ENCODE assay signal across 8 mouse cellular contexts in genomic region chr8:72136302-72136978, GRCm38 (mm10). TPM values are rescaled to one million over a fixed set of nuclear protein-coding genes. Genes with fewer than 3 reads are reported as not detected.
DNase-seq lines count a peak whose midpoint lies in the region; ATAC-seq and TF ChIP-seq lines count a peak whose summit lies in the region.

No protein-coding gene starts in this region.

- peaks cover 2% of the 10 kb centered on the region; the same call in 1 of the 2 replicates for H3K4me1 ChIP-seq in cortical plate, adult 2 months (ENCODE audit: control insufficient read depth, insufficient read depth, low read length)
- H3K4me1 ChIP-seq in liver, postnatal 0 days (ENCODE audit: insufficient read depth): peaks cover 21% of the 10 kb centered on the region
- 0 out of 2 replicates have a peak, but pooled peaks cover 4% of the 10 kb centered on the region for H3K4me1 ChIP-seq in neural tube, embryonic 12.5 days

- H3K27me3 ChIP-seq in liver, postnatal 0 days (ENCODE audit: insufficient read depth, low read length): 0 out of 2 replicates have a peak, but pooled peaks cover 9% of the 10 kb centered on the region
- no peaks in the 10 kb centered on the region for H3K27me3 ChIP-seq in neural tube, embryonic 12.5 days (replicated peaks)

- TF ChIP-seq POLR2A in cortical plate, adult 2 months (IDR thresholded peaks at IDR 0.05; ENCODE audit: extremely low read depth, insufficient read depth, low read length): no peak

- peak overlapping the region; percentile 89 for H3K27ac ChIP-seq in cortical plate, adult 2 months (ENCODE audit: insufficient read depth, low read length)
- H3K27ac ChIP-seq in liver, postnatal 0 days (ENCODE audit: low read depth): peak overlapping the region; percentile 90
- peak overlapping the region; percentile 90 for H3K27ac ChIP-seq in neural tube, embryonic 12.5 days

- peak overlapping the region; percentile 78 for H3K4me2 ChIP-seq in liver, postnatal 0 days (ENCODE audit: low read depth, low read length)
- peak overlapping the region; percentile 75 for H3K4me2 ChIP-seq in neural tube, embryonic 12.5 days (replicated peaks)

- no peaks in the 10 kb centered on the region for H3K9me3 ChIP-seq in liver, postnatal 0 days (ENCODE audit: low read length)
- H3K9me3 ChIP-seq in neural tube, embryonic 12.5 days: no peaks in the 10 kb centered on the region

- no peak for TF ChIP-seq CTCF in cortical plate, adult 2 months (IDR thresholded peaks at IDR 0.05; ENCODE audit: extremely low read depth, insufficient read depth, low read length)
- TF ChIP-seq CTCF in liver, postnatal 0 days (IDR thresholded peaks at IDR 0.05; ENCODE audit: low read depth): no peak

- peak; percentile 14 to 35 for DNase-seq in layer of hippocampus, postnatal 14 days (ENCODE audit: low spot score in 2 of 2)
- no peak for DNase-seq in layer of hippocampus, adult 8-10 months (ENCODE audit: low spot score in 2 of 2)
- peak; percentile 84 to 92 for DNase-seq in heart, adult 18-20 months
- DNase-seq in kidney, adult 11 months: peak; percentile 72
- peak; percentile 55 for DNase-seq in liver, postnatal 0 days
- peak; percentile 70 for DNase-seq in testis, postnatal 14 days (ENCODE audit: low spot score)

- TF ChIP-seq EP300 in liver, postnatal 0 days (IDR thresholded peaks at IDR 0.05; ENCODE audit: low read depth): 0 out of 2 replicates have a peak, but pooled peaks have one; percentile 24

- peak overlapping the region; percentile 76 for H3K9ac ChIP-seq in liver, postnatal 0 days (replicated peaks)
- H3K9ac ChIP-seq in neural tube, embryonic 12.5 days: peak overlapping the region; percentile 91

- peaks cover 20% of the 10 kb centered on the region for H3K36me3 ChIP-seq in liver, postnatal 0 days (replicated peaks; ENCODE audit: insufficient read depth, low read length)
- H3K36me3 ChIP-seq in neural tube, embryonic 12.5 days: peaks cover 31% of the 10 kb centered on the region

- WGBS in liver, postnatal 0 days (ENCODE audit: insufficient replicate concordance): 1% methylated on average over 18 of the region's 18 CpGs
- under 1% methylated on average over 18 of the region's 18 CpGs for WGBS in neural tube, embryonic 12.5 days

- peak overlapping the region; percentile 93 for H3K4me3 ChIP-seq in cortical plate, adult 2 months (ENCODE audit: insufficient read depth, low read length)
- peak overlapping the region; percentile 70 for H3K4me3 ChIP-seq in liver, postnatal 0 days (ENCODE audit: low read depth, low read length)
- peak overlapping the region; percentile 79 for H3K4me3 ChIP-seq in neural tube, embryonic 12.5 days

- no peak for ATAC-seq in liver, postnatal 0 days
- 0 out of 2 replicates have a peak, but pooled peaks have one; percentile 3 for ATAC-seq in neural tube, embryonic 12.5 days (ENCODE audit: low FRiP score, low read depth)

RNA-seq across cellular contexts. Expression of gene Tpm4, which starts 1.7 kb away (rescaled TPM):
- total RNA-seq in layer of hippocampus, postnatal 14 days (2021): 10 to 100 TPM; 38.0 to 42.4 TPM
- total RNA-seq in layer of hippocampus, adult 8-10 months (2022): 10 to 100 TPM; 28.9 to 32.3 (median 30.2) TPM
- 35.1 and 37.0 TPM in 2 replicates for polyA plus RNA-seq in cortical plate, adult 2 months (2012; rRNA removed)
- 100 to 1,000 TPM in 1 of 2 experiments, 10 to 100 TPM in 1; 89.1 to 107 TPM for total RNA-seq in heart, adult 18-20 months (2021)
- polyA plus RNA-seq in liver, postnatal 0 days (2015; fragmentation: Nextera tagmentation; extraction: Ambion mirVana): 80.0 and 86.6 TPM in 2 replicates
- polyA plus RNA-seq in neural tube, embryonic 12.5 days (2016; fragmentation: Nextera tagmentation; extraction: Ambion mirVana): 377 and 417 TPM in 2 replicates

RNA-seq across cellular contexts. Expression of gene Rab8a, which starts 24.6 kb away (rescaled TPM):
- 10 to 100 TPM; 37.8 to 43.1 TPM for total RNA-seq in layer of hippocampus, postnatal 14 days (2021)
- 10 to 100 TPM; 32.2 to 40.7 (median 37.0) TPM for total RNA-seq in layer of hippocampus, adult 8-10 months (2022)
- polyA plus RNA-seq in cortical plate, adult 2 months (2012; rRNA removed): 58.6 and 62.1 TPM in 2 replicates
- 10 to 100 TPM; 20.0 to 25.1 TPM for total RNA-seq in heart, adult 18-20 months (2021)
- 57.3 and 58.1 TPM in 2 replicates for polyA plus RNA-seq in liver, postnatal 0 days (2015; fragmentation: Nextera tagmentation; extraction: Ambion mirVana)
- polyA plus RNA-seq in neural tube, embryonic 12.5 days (2016; fragmentation: Nextera tagmentation; extraction: Ambion mirVana): 113 and 114 TPM in 2 replicates

RNA-seq across cellular contexts. Expression of gene Olfr374, which starts 29.6 kb away (rescaled TPM):
- not detected for total RNA-seq in layer of hippocampus, postnatal 14 days (2021)
- total RNA-seq in layer of hippocampus, adult 8-10 months (2022): under 1 TPM in 1 of 4 experiments, not detected in 3; 0.05 TPM
- 0.02 TPM in 1 of 2 replicates, not detected in the other for polyA plus RNA-seq in cortical plate, adult 2 months (2012; rRNA removed)
- total RNA-seq in heart, adult 18-20 months (2021): not detected
- polyA plus RNA-seq in liver, postnatal 0 days (2015; fragmentation: Nextera tagmentation; extraction: Ambion mirVana): not detected in 2 replicates
- polyA plus RNA-seq in neural tube, embryonic 12.5 days (2016; fragmentation: Nextera tagmentation; extraction: Ambion mirVana): 0.15 TPM in 1 of 2 replicates, not detected in the other

RNA-seq across cellular contexts. Expression of gene Hsh2d, which starts 53.0 kb away (rescaled TPM):
- total RNA-seq in layer of hippocampus, postnatal 14 days (2021): not detected
- total RNA-seq in layer of hippocampus, adult 8-10 months (2022): under 1 TPM in 1 of 4 experiments, not detected in 3; 0.31 TPM
- polyA plus RNA-seq in cortical plate, adult 2 months (2012; rRNA removed): 0.06 and 0.13 TPM in 2 replicates
- under 1 TPM in 1 of 2 experiments, not detected in 1; 0.51 TPM for total RNA-seq in heart, adult 18-20 months (2021)
- 0.59 and 0.68 TPM in 2 replicates for polyA plus RNA-seq in liver, postnatal 0 days (2015; fragmentation: Nextera tagmentation; extraction: Ambion mirVana)
- polyA plus RNA-seq in neural tube, embryonic 12.5 days (2016; fragmentation: Nextera tagmentation; extraction: Ambion mirVana): 0.22 TPM in 1 of 2 replicates, not detected in the other

RNA-seq across cellular contexts. Expression of gene Olfr373, which starts 53.5 kb away (rescaled TPM):
- not detected for total RNA-seq in layer of hippocampus, postnatal 14 days (2021)
- not detected for total RNA-seq in layer of hippocampus, adult 8-10 months (2022)
- polyA plus RNA-seq in cortical plate, adult 2 months (2012; rRNA removed): not detected in 2 replicates
- total RNA-seq in heart, adult 18-20 months (2021): not detected
- 0.02 TPM in 1 of 2 replicates, not detected in the other for polyA plus RNA-seq in liver, postnatal 0 days (2015; fragmentation: Nextera tagmentation; extraction: Ambion mirVana)
- not detected in 2 replicates for polyA plus RNA-seq in neural tube, embryonic 12.5 days (2016; fragmentation: Nextera tagmentation; extraction: Ambion mirVana)

Comparison
In these comparisons a context has a peak if more than half of its experiments do, and no peak if none do; other contexts are left out.
1. DNase-seq: peak in layer of hippocampus, postnatal 14 days (2 of 2), heart, adult 18-20 months (2 of 2), kidney, adult 11 months (single experiment), liver, postnatal 0 days (single experiment) and testis, postnatal 14 days (single experiment); none in layer of hippocampus, adult 8-10 months (0 of 2).
2. Peak in every context shown above with its lines, with median percentiles within 50 percentile points of each other: H3K27ac ChIP-seq and H3K4me3 ChIP-seq.